Mouse (Mus musculus) layer of hippocampus, adult 9-10 months (tissue): ENCODE results near the gene Barhl1.

Source experiments
- DNase-seq: peaks from one replicate; pipeline ENCODE4 v3.0.0; 2022; ENCODE audit warnings: low spot score

The Barhl1 gene

DNA sequence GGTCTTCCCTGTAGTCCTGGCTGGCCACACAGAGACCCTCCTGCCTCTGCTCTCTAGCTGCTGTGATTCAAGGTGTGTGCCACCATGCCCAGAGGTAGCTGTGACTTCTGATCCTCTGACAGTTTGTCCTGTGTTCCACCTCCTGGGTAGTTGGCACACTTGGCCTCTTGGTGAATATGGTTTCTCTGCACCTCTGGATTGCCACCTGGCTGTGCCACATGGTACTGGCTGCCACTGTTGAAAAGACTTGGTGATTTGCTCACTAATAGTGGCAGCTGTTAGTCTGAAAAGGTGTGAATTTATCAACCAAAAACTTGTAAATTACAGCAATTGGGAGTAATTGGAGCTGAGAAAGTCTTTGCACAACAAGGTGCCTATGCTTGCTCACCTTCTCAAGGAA lies 52.6 kb downstream of the Barhl1 start:
- DNase-seq: no peak

DNA sequence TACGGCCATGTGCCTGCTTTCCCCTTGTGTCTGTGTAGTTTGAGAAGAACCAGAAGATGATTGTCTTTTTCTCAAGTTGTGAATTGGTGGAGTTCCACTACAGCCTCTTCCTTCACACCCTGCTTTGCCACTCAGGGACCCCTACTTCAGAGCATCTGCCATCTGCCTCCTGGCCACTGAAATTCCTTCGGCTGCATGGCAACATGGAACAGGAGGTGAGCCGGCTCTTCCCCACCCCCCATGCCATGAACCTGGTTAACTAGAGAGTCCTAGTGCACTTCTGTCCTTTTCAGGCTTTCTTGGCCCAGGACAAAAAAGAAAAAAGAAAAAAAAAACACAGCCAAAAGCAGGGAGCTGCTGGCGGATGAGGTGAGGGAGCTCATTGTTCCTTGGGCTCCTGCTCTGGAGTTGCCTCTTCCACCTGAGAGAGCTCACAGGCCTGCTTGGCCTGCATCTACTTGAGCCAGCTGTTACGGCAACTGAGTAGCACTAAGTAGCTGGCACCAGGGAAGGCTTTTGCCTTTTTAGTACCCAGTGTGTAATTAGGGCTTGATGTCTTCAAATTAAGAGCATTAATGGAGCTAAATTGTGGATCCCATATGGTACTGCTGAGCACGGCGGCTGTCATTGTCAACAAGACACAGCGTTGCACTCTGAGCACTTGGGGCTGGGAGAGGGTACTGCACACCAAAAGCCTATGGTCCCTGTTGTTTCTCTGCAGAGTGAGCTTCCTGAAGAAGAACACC lies 55.6 kb downstream of the Barhl1 start:
- no peak for DNase-seq

DNA sequence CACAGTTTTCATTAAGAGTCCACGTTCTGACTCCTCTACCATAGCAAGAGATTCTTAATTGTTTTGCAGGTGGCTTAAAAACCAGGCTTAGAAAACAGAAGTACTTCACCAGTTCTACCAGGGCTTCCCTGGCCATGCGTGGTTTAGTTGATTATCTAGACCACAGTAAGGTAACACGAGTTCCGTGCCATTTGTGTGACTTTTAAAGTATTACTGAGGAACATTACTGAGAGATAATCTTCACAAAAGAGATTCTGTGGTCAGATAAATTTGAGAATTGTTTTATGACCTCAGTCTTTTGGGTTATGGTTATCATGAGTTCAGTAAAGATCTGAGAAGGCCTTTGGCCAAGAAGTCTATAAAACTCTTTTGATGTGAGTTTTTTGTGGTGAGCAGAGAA lies 57.2 kb downstream of the Barhl1 start:
- no peak for DNase-seq
